Mouse (Mus musculus) left cerebral cortex, adult 8-10 months (tissue): Measurements from ENCODE around the gene Ccdc146. TPM values are rescaled to one million over a fixed set of nuclear protein-coding genes. Genes with fewer than 3 reads are reported as not detected.
"Not testable (repeated sequence)": the region's sequence is repeated elsewhere in the genome, so short reads cannot be mapped to it uniquely, and the experiment has no call there.

Experiments
- DNase-seq, 2 experiments: peaks; one replicate each; pipeline ENCODE4 v3.0.0; 2022; ENCODE audit warnings: low spot score in 2 of 2
- total RNA-seq, 4 experiments: library from RNA; stranded (reverse); gene quantifications; 2 replicates each; pipeline ENCODE4 v1.2.4; 2022

The Ccdc146 gene
- total RNA-seq, 4 experiments from 2014 or later: 0.09 to 0.44 (median 0.38) TPM

GRCm38 (mm10) chr5:21331656-21332055 lies 92.8 kb downstream of the Ccdc146 start:
- DNase-seq: no peak

- DNase-seq: no peak
These were observed 94.5 kb downstream of the Ccdc146 start for GRCm38 (mm10) chr5:21329672-21330665.

GRCm38 (mm10) chr5:21328560-21328959 lies 95.9 kb downstream of the Ccdc146 start:
- DNase-seq: no peak

- DNase-seq: no peak
These were observed 98.0 kb downstream of the Ccdc146 start for GRCm38 (mm10) chr5:21326494-21326893.

- DNase-seq: no peak
These were observed 104.3 kb downstream of the Ccdc146 start for GRCm38 (mm10) chr5:21320138-21320537.

GRCm38 (mm10) chr5:21314696-21315095 lies 109.8 kb downstream of the Ccdc146 start:
- DNase-seq: no peak

- no peak for DNase-seq
These were observed 117.3 kb downstream of the Ccdc146 start for GRCm38 (mm10) chr5:21307165-21307564.

- DNase-seq: no peak
These were observed 123.5 kb downstream of the Ccdc146 start for GRCm38 (mm10) chr5:21301011-21301410.

- no peak for DNase-seq
These were observed 124.4 kb downstream of the Ccdc146 start for GRCm38 (mm10) chr5:21300058-21300457.

GRCm38 (mm10) chr5:21299076-21299755 lies 125.3 kb downstream of the Ccdc146 start:
- no peak for DNase-seq

- DNase-seq: no peak
These were observed 128.8 kb downstream of the Ccdc146 start for GRCm38 (mm10) chr5:21295683-21296082.

- no peak for DNase-seq
These were observed 133.9 kb downstream of the Ccdc146 start for GRCm38 (mm10) chr5:21290594-21290993.

- DNase-seq: no peak
These were observed 135.6 kb downstream of the Ccdc146 start for GRCm38 (mm10) chr5:21288658-21289435.

- no peak for DNase-seq
These were observed 141.0 kb downstream of the Ccdc146 start for GRCm38 (mm10) chr5:21283356-21284062.

- not testable (repeated sequence) for DNase-seq
These were observed 146.8 kb downstream of the Ccdc146 start for GRCm38 (mm10) chr5:21277685-21278084.

GRCm38 (mm10) chr5:21271386-21272354 lies 152.8 kb downstream of the Ccdc146 start:
- no peak for DNase-seq

- no peak for DNase-seq
These were observed 153.7 kb downstream of the Ccdc146 start for GRCm38 (mm10) chr5:21270756-21271155.

- no peak for DNase-seq
These were observed 155.0 kb downstream of the Ccdc146 start for GRCm38 (mm10) chr5:21269446-21269845.

GRCm38 (mm10) chr5:21267090-21267489 lies 157.4 kb downstream of the Ccdc146 start:
- DNase-seq: no peak

GRCm38 (mm10) chr5:21265049-21265448 lies 159.4 kb downstream of the Ccdc146 start:
- peak; percentile 43 to 70 for DNase-seq
